In genomic region chr15:74109864-74110263, GRCm38 (mm10) we compare ENCODE assay signal across 25 mouse cellular contexts.
DNase-seq lines count a peak whose midpoint lies in the region; ATAC-seq and TF ChIP-seq lines count a peak whose summit lies in the region.
"Had no signal": no experiment of that assay in that cellular context is flagged by ENCODE, and none has a peak within 500 bp of the region (broad histone marks: within the 10 kb centered on the region; RNA-seq: fewer than 3 reads in every experiment).

No protein-coding gene starts in this region.

- H3K27ac ChIP-seq in heart, adult 2 months: no peak overlapping the region
- H3K27ac ChIP-seq in stomach, embryonic 14.5 days (ENCODE audit: low read length): no peak overlapping the region
- no peak overlapping the region for H3K27ac ChIP-seq in stomach, postnatal 0 days (replicated peaks)
- H3K27ac ChIP-seq: embryonic facial prominence, embryonic 10.5 days; embryonic facial prominence, embryonic 13.5 days; forebrain, embryonic 12.5 days; forebrain, embryonic 15.5 days; heart, embryonic 15.5 days; hindbrain, embryonic 10.5 days; hindbrain, embryonic 13.5 days had no signal

- no peak for TF ChIP-seq POLR2A in heart, adult 2 months (IDR thresholded peaks at IDR 0.05; ENCODE audit: insufficient read depth, low read depth, low read length)

- no peak overlapping the region for H3K4me2 ChIP-seq in stomach, embryonic 14.5 days (replicated peaks; ENCODE audit: low read depth, low read length)
- H3K4me2 ChIP-seq in stomach, postnatal 0 days (replicated peaks; ENCODE audit: low read depth): no peak overlapping the region
- H3K4me2 ChIP-seq: embryonic facial prominence, embryonic 13.5 days; forebrain, embryonic 12.5 days; forebrain, embryonic 15.5 days; heart, embryonic 12.5 days; heart, embryonic 15.5 days; hindbrain, embryonic 13.5 days had no signal

- intact Hi-C loops in heart, adult 2 months (cut with DNase I): no loop called here

- no peak for TF ChIP-seq CTCF in heart, adult 2 months (IDR thresholded peaks at IDR 0.05)
- no peak for TF ChIP-seq CTCF in stomach, postnatal 0 days (IDR thresholded peaks at IDR 0.05; ENCODE audit: low read depth)

- TF ChIP-seq EP300 in heart, adult 2 months (IDR thresholded peaks at IDR 0.05; ENCODE audit: insufficient read depth, low read depth, low read length): no peak
- no peak for TF ChIP-seq EP300 in stomach, postnatal 0 days (optimal IDR thresholded peaks at IDR 0.05)

- no peaks in the 10 kb centered on the region for H3K36me3 ChIP-seq in heart, adult 2 months (ENCODE audit: control insufficient read depth, insufficient read depth, low read length)
- H3K36me3 ChIP-seq in stomach, embryonic 14.5 days (ENCODE audit: control insufficient read depth, insufficient read depth, low read length): no peaks in the 10 kb centered on the region
- no peaks in the 10 kb centered on the region for H3K36me3 ChIP-seq in stomach, postnatal 0 days (ENCODE audit: control insufficient read depth, insufficient read depth, low read length)
- H3K36me3 ChIP-seq: embryonic facial prominence, embryonic 10.5 days; embryonic facial prominence, embryonic 13.5 days; forebrain, embryonic 12.5 days; forebrain, embryonic 15.5 days; heart, embryonic 12.5 days; heart, embryonic 15.5 days; hindbrain, embryonic 10.5 days; hindbrain, embryonic 13.5 days had no signal

- H3K27me3 ChIP-seq in heart, adult 2 months (ENCODE audit: control insufficient read depth, insufficient read depth, low read length): no peaks in the 10 kb centered on the region
- no peaks in the 10 kb centered on the region for H3K27me3 ChIP-seq in stomach, embryonic 14.5 days (ENCODE audit: control insufficient read depth, insufficient read depth, low read length)
- H3K27me3 ChIP-seq in stomach, postnatal 0 days (ENCODE audit: control insufficient read depth, insufficient read depth, low read length): no peaks in the 10 kb centered on the region
- H3K27me3 ChIP-seq: embryonic facial prominence, embryonic 13.5 days; forebrain, embryonic 12.5 days; forebrain, embryonic 15.5 days; heart, embryonic 12.5 days; heart, embryonic 15.5 days; hindbrain, embryonic 13.5 days had no signal

- peak; percentile 14 for DNase-seq in heart, postnatal 4 days
- DNase-seq in heart, adult 2 months: no peak
- peak; percentile 32 for DNase-seq in lung, postnatal 10 days
- no peak for DNase-seq in lung, adult 18-20 months
- no peak for DNase-seq in stomach, postnatal 0 days (ENCODE audit: low spot score)
- DNase-seq: adrenal gland, adult 8-10 months; adrenal gland, postnatal 25 days; cerebellum, adult 11-12 months; cerebellum, adult 8-10 months; cerebellum, postnatal 10 days; cerebellum, postnatal 36 days; embryo, embryonic 11 days; gastrocnemius, postnatal 25 days had no signal

- no peaks in the 10 kb centered on the region for H3K79me2 ChIP-seq in heart, adult 2 months (replicated peaks; ENCODE audit: control insufficient read depth, insufficient read depth, low read length)

- ATAC-seq in stomach, embryonic 14.5 days (ENCODE audit: insufficient number of reproducible peaks, insufficient read depth, low FRiP score, low read depth): 0 out of 2 replicates have a peak, but pooled peaks have one; percentile 4
- ATAC-seq in stomach, postnatal 0 days (ENCODE audit: low FRiP score, low TSS enrichment): 0 out of 2 replicates have a peak, but pooled peaks have one; percentile 40
- ATAC-seq: CD4-positive, CD25-positive, alpha-beta regulatory T cell, adult 4 months; forebrain, embryonic 15.5 days; hindbrain, embryonic 16.5 days had no signal

- H3K9me3 ChIP-seq in stomach, embryonic 14.5 days (ENCODE audit: control insufficient read depth, low read depth, low read length): no peaks in the 10 kb centered on the region
- H3K9me3 ChIP-seq in stomach, postnatal 0 days (ENCODE audit: control insufficient read depth, low read length): no peaks in the 10 kb centered on the region
- H3K9me3 ChIP-seq: embryonic facial prominence, embryonic 13.5 days; forebrain, embryonic 12.5 days; forebrain, embryonic 15.5 days; heart, embryonic 12.5 days; heart, embryonic 15.5 days; hindbrain, embryonic 13.5 days had no signal

- H3K4me1 ChIP-seq in heart, adult 2 months (ENCODE audit: control insufficient read depth, insufficient read depth, low read length): no peaks in the 10 kb centered on the region
- no peaks in the 10 kb centered on the region for H3K4me1 ChIP-seq in stomach, embryonic 14.5 days (ENCODE audit: control insufficient read depth, insufficient read depth, low read length)
- no peaks in the 10 kb centered on the region for H3K4me1 ChIP-seq in stomach, postnatal 0 days (replicated peaks; ENCODE audit: control insufficient read depth, insufficient read depth)
- H3K4me1 ChIP-seq: embryonic facial prominence, embryonic 13.5 days; forebrain, embryonic 12.5 days; forebrain, embryonic 15.5 days; heart, embryonic 12.5 days; heart, embryonic 15.5 days; hindbrain, embryonic 13.5 days had no signal

- H3K9ac ChIP-seq in heart, adult 2 months (ENCODE audit: low read depth, low read length): no peak overlapping the region
- no peak overlapping the region for H3K9ac ChIP-seq in stomach, embryonic 14.5 days (replicated peaks; ENCODE audit: low read depth, low read length)
- H3K9ac ChIP-seq in stomach, postnatal 0 days (ENCODE audit: low read length): no peak overlapping the region
- H3K9ac ChIP-seq: embryonic facial prominence, embryonic 13.5 days; forebrain, embryonic 12.5 days; forebrain, embryonic 15.5 days; heart, embryonic 12.5 days; heart, embryonic 15.5 days; hindbrain, embryonic 13.5 days had no signal

- no peak overlapping the region for H3K4me3 ChIP-seq in heart, adult 2 months
- no peak overlapping the region for H3K4me3 ChIP-seq in stomach, embryonic 14.5 days (ENCODE audit: low read depth, low read length)
- H3K4me3 ChIP-seq in stomach, postnatal 0 days (ENCODE audit: low read depth, low read length): no peak overlapping the region
- H3K4me3 ChIP-seq: embryonic facial prominence, embryonic 10.5 days; embryonic facial prominence, embryonic 13.5 days; erythroblast, embryonic 14.5 days; forebrain, embryonic 12.5 days; forebrain, embryonic 15.5 days; heart, embryonic 12.5 days; heart, embryonic 15.5 days; hindbrain, embryonic 10.5 days; hindbrain, embryonic 13.5 days had no signal

- 65% methylated on average over 6 of the region's 6 CpGs for WGBS in heart, adult 2 months
- 64% methylated on average over 6 of the region's 6 CpGs for WGBS in stomach, embryonic 14.5 days
- WGBS in stomach, postnatal 0 days: 43% methylated on average over 6 of the region's 6 CpGs

Comparison
In these comparisons a context has a peak if more than half of its experiments do, and no peak if none do; other contexts are left out.
1. DNase-seq: peak in heart, postnatal 4 days (single experiment) and lung, postnatal 10 days (single experiment); none in heart, adult 2 months (0 of 2), lung, adult 18-20 months (0 of 2) and stomach, postnatal 0 days (single experiment).